Mouse (Mus musculus): ENCODE results near the gene Npy. TPM values are rescaled to one million over a fixed set of nuclear protein-coding genes. Genes with fewer than 3 reads are reported as not detected.

Npy gene
- polyA plus RNA-seq (2015; fragmentation: Nextera tagmentation; extraction: Ambion mirVana): 14.8 and 15.3 TPM in 2 replicates

DNA sequence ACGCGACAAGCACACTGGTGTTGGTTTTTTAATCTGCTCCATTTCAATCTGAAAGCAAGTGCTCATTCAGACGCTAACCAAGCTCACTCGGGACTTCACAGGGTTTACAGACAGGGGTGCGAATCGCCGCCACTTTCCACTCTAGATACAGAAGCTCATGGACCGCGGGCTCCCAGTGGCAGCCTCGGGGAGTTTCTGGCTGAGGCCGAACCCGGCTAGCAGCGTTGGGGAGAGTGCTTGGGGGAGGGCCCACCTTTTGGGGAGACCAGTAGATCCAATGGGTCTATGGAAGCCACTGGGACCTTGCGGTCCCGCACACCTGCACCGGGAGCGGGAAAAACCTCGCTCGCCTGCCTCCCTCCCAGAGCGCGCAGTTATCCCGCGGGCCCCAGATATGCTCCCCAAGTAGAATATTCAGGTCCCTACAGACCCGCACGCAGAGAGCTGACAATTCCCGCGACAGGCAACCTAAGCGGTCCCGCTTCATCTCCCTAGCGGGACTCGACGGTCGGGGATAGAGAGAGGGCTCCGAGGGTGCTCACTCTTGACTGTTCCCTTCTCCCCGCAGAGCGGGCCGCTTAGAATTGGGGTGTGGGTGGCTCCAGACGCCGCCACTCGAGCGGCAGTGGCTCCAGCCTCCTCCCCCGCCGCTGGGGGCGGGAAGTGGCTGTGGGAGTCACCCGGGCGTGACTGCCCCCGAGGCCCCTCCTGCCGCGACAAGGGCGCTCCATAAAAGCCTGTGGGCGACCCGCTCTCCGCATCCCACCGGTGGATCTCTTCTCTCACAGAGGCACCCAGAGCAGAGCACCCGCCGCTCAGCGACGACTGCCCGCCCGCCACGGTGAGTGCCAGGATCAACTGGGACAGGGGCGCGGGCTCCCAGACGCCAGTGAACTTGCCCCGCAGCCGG lies at the start of gene Npy:
Npy (plus strand) TSS at position 750 of the 910 bp plus-strand sequence.
- Histone ChIP-seq H3K9ac (no peak within 1 kb of the TSS; the same call in 1 of the 2 replicates), H3K27me3 (peaks cover 60% of the 10 kb centered on the region)
- ATAC-seq (ENCODE audit: insufficient number of reproducible peaks, low FRiP score, low TSS enrichment, low read depth): peak; percentile 24; the same call in 1 of the 2 replicates

DNA sequence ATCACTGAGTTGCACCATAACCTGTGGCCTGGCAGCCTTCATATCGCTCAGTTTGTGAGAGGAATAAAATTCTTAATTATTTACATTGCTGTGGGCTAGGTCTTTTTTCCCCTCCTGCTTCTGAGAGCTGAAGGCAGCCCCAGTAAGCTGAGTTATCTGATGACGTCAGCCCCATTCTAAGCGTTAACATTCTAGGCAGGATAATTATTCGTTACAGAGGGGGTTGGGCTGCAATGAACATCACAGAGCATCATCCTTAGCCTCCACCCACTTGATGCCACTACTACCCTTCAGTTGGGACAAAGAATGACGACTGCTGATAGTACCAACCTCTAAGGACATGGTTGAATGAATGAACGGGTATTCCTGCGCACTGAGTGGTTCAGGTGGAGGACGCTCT lies 47.5 kb upstream of the Npy start:
- no peak for ATAC-seq (ENCODE audit: insufficient number of reproducible peaks, low FRiP score, low TSS enrichment, low read depth)

More for the DNA sequence above, at the start of gene Npy:
- Histone ChIP-seq H3K4me3 (replicated peaks) (peak within 1 kb of the TSS; percentile 44), H3K27ac (replicated peaks) (no peak within 1 kb of the TSS), H3K36me3 (no peaks in the 10 kb centered on the region), H3K9me3 (replicated peaks) (no peaks in the 10 kb centered on the region), H3K4me1 (peaks cover 14% of the 10 kb centered on the region), H3K4me2 (replicated peaks) (peak within 1 kb of the TSS; percentile 87)
- WGBS: under 1% methylated on average over 66 of the region's 66 CpGs

DNA sequence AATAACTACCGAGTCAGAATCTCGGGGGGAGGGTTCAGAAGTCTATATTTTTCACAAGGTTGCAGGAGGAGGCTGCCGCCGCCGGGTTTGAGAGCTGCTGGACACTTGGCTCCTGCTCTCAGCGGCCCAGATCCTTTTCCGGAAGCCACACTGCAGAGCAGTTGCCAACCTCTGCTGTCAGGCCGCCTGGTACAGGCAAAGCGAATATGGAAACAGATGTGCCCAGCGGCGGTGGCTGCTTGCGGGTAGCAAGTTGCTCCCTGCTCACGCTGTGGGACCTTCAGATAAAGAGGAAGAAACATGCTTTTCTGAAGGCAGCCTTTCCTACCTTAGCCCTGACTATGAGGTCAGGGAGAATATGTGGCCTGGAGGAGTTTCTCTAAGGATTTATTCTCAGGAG lies 44.4 kb upstream of the Npy start:
- Histone ChIP-seq H3K4me3 (replicated peaks) (no peak overlapping the region), H3K4me1 (peaks cover 12% of the 10 kb centered on the region; the same call in 1 of the 2 replicates), H3K9me3 (replicated peaks) (no peaks in the 10 kb centered on the region), H3K27ac (replicated peaks) (no peak overlapping the region), H3K36me3 (no peaks in the 10 kb centered on the region), H3K9ac (no peak overlapping the region), H3K4me2 (replicated peaks) (peak overlapping the region; percentile 6; the same call in 1 of the 2 replicates), H3K27me3 (no peaks in the 10 kb centered on the region)
- WGBS: 48% methylated on average over 13 of the region's 13 CpGs
- ATAC-seq (ENCODE audit: insufficient number of reproducible peaks, low FRiP score, low TSS enrichment, low read depth): no peak

More for the DNA sequence above, 47.5 kb upstream of the Npy start:
- H3K27ac ChIP-seq (replicated peaks): no peak overlapping the region
- no peak overlapping the region for H3K4me3 ChIP-seq (replicated peaks)
- WGBS: 59% methylated on average over 8 of the region's 8 CpGs
- H3K9ac ChIP-seq: no peak overlapping the region
- no peaks in the 10 kb centered on the region for H3K27me3 ChIP-seq
- no peaks in the 10 kb centered on the region for H3K9me3 ChIP-seq (replicated peaks)
- 0 out of 2 replicates have a peak, but pooled peaks cover 6% of the 10 kb centered on the region for H3K4me1 ChIP-seq
- no peaks in the 10 kb centered on the region for H3K36me3 ChIP-seq
- no peak overlapping the region for H3K4me2 ChIP-seq (replicated peaks)

DNA sequence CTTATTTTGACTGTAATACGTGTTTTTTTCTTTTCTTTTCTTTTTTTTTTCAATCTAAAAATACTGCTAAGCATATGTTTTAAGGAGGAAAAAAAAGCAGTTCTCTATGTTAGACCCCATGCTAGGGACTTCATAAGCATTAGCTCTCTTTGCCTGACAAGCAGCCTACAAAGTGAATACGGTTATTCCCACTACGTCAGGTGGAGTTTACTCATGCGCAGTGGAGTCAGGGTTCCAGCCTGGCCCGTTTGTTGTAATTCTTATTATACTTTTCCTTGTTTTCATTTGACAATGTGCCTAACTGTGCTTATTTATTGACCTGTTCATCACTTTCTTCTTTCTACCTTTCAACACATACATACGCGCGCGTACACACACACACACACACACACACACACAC lies 43.8 kb upstream of the Npy start:
- H3K27me3 ChIP-seq: no peaks in the 10 kb centered on the region
- ATAC-seq (ENCODE audit: insufficient number of reproducible peaks, low FRiP score, low TSS enrichment, low read depth): no peak
- H3K4me3 ChIP-seq (replicated peaks): no peak overlapping the region
- H3K4me1 ChIP-seq: peaks cover 12% of the 10 kb centered on the region; the same call in 1 of the 2 replicates
- H3K36me3 ChIP-seq: no peaks in the 10 kb centered on the region
- no peak overlapping the region for H3K4me2 ChIP-seq (replicated peaks)
- no peaks in the 10 kb centered on the region for H3K9me3 ChIP-seq (replicated peaks)
- H3K27ac ChIP-seq (replicated peaks): no peak overlapping the region
- no peak overlapping the region for H3K9ac ChIP-seq
- WGBS: 73% methylated on average over 9 of the region's 9 CpGs

DNA sequence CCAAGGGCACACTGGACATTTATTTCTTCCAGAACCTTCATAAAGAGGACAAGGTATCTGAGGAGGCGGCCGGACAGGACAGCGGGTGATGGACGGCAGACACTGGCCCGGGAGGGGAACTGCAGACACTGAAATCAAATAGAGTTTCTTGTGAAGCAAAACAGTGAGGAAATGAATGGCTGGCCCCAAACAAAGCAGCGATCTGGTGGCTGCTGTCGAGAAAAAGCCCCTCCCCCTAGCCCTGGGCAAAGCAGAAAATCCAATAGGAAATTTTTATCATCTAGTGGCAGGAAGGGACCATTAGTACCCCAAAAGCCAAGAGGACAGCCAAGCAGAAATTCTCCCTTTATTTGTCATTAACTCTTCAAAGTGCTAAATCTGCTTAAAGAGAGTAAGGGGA lies 42.9 kb upstream of the Npy start:
- H3K36me3 ChIP-seq: no peaks in the 10 kb centered on the region
- no peak overlapping the region for H3K4me2 ChIP-seq (replicated peaks)
- no peaks in the 10 kb centered on the region for H3K27me3 ChIP-seq
- ATAC-seq (ENCODE audit: insufficient number of reproducible peaks, low FRiP score, low TSS enrichment, low read depth): no peak
- H3K4me3 ChIP-seq (replicated peaks): no peak overlapping the region
- 36% methylated on average over 7 of the region's 7 CpGs for WGBS
- H3K4me1 ChIP-seq: peaks cover 12% of the 10 kb centered on the region; the same call in 1 of the 2 replicates
- H3K27ac ChIP-seq (replicated peaks): no peak overlapping the region
- H3K9ac ChIP-seq: no peak overlapping the region
- no peaks in the 10 kb centered on the region for H3K9me3 ChIP-seq (replicated peaks)

DNA sequence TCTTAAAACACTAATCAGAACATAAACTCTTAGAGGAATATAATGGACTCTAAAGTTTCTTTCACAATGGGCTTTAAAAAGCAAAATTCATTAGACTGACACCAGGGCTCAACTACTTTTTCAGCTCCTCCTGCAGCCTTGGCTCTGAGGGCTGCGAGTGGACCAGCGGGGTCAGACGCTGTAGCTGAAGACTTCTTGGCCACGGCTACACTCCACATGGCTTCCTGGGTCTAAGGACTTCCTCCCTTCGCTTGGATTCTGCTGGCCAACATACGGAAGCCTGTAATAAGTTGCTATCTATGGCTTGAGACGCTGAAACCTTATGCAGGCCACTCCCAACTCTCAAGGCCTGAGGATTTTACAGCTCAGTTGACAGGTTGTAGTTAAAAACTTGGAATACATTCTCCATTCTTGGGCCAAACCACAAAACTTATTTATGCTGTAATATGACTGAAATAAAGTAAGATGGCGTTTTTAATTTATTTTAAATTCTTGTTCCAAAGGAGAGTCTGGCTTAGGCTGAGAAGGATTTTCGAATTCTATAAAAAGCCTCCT lies 41.6 kb upstream of the Npy start:
- H3K4me2 ChIP-seq (replicated peaks): no peak overlapping the region
- WGBS: 64% methylated on average over 9 of the region's 9 CpGs
- ATAC-seq (ENCODE audit: insufficient number of reproducible peaks, low FRiP score, low TSS enrichment, low read depth): no peak

DNA sequence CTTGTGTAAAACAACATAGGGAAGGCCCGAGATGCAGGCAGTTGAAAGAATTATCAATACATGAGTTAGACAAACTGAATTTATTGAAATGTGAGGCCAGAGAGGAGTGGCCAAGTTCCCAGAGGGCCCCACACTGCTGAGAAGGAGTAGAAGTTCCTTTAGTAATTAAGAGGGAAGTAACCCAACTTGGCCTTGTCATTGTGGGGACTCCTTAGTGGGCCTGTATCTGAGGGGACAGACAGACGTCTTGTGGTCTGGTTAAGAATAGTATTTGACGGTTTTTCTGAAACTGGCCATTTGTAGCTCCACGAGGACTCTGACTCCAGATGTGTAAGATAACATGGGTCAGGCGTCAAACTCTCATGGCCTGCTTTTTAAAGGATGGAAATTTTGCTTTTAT lies 40.7 kb upstream of the Npy start:
- ATAC-seq (ENCODE audit: insufficient number of reproducible peaks, low FRiP score, low TSS enrichment, low read depth): no peak
- no peaks in the 10 kb centered on the region for H3K36me3 ChIP-seq
- WGBS: 78% methylated on average over 5 of the region's 5 CpGs

More for the DNA sequence above, 41.6 kb upstream of the Npy start:
- no peaks in the 10 kb centered on the region for H3K9me3 ChIP-seq (replicated peaks)
- no peak overlapping the region for H3K27ac ChIP-seq (replicated peaks)
- no peaks in the 10 kb centered on the region for H3K27me3 ChIP-seq
- H3K4me1 ChIP-seq: peaks cover 12% of the 10 kb centered on the region; the same call in 1 of the 2 replicates
- H3K4me3 ChIP-seq (replicated peaks): no peak overlapping the region
- no peak overlapping the region for H3K9ac ChIP-seq
- no peaks in the 10 kb centered on the region for H3K36me3 ChIP-seq

DNA sequence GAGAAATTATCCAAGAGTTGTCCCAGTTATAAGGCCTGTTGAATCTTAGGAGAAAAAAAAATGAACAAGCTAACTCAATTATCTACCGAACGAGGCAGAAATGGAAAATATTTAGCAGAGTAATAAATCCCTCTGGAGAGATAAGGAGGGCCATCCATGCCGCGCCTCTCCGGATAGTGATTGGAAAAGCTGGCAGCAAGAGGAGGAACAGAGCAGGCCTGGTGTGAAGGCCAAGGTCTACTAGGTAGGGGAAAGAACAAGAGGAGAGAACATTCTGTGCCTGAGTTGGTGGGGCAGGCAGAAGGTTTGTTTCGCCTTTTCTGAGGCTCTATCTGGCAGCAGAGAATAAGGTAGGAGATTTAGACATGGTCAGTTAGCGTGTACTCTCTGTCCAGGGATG lies 39.8 kb upstream of the Npy start:
- H3K4me1 ChIP-seq: peaks cover 12% of the 10 kb centered on the region; the same call in 1 of the 2 replicates

More for the DNA sequence above, 40.7 kb upstream of the Npy start:
- H3K9ac ChIP-seq: no peak overlapping the region
- H3K4me1 ChIP-seq: peaks cover 12% of the 10 kb centered on the region; the same call in 1 of the 2 replicates
- H3K4me3 ChIP-seq (replicated peaks): no peak overlapping the region
- no peaks in the 10 kb centered on the region for H3K9me3 ChIP-seq (replicated peaks)
- H3K27ac ChIP-seq (replicated peaks): no peak overlapping the region
- no peak overlapping the region for H3K4me2 ChIP-seq (replicated peaks)
- H3K27me3 ChIP-seq: no peaks in the 10 kb centered on the region

DNA sequence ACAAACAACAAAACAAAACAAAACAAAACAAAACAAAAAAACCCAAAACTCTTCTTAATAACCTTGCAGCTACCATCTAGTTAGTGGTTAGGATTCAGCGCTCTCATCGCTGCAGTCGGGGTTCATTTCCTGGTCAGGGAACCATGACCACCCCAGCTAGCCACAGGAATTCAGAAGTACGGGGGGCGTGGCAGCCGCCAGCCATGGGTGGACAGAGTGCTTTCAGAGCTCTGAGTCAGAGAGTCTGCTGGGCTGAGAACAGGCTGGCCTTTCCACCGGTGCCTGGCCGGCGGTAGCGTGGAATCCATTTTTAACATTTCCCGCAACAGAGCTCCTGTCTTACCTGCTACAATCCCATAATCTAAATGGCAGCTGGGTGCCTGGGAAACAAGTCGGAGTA lies 30.0 kb upstream of the Npy start:
- H3K9ac ChIP-seq: no peak overlapping the region
- no peaks in the 10 kb centered on the region for H3K27me3 ChIP-seq
- H3K4me2 ChIP-seq (replicated peaks): no peak overlapping the region
- H3K9me3 ChIP-seq (replicated peaks): no peaks in the 10 kb centered on the region
- no peaks in the 10 kb centered on the region for H3K4me1 ChIP-seq
- H3K4me3 ChIP-seq (replicated peaks): no peak overlapping the region
- H3K27ac ChIP-seq (replicated peaks): no peak overlapping the region
- WGBS: 68% methylated on average over 12 of the region's 12 CpGs
- no peaks in the 10 kb centered on the region for H3K36me3 ChIP-seq
- peak; percentile 54; the same call in 1 of the 2 replicates for ATAC-seq (ENCODE audit: insufficient number of reproducible peaks, low FRiP score, low TSS enrichment, low read depth)

More for the DNA sequence above, 39.8 kb upstream of the Npy start:
- H3K9me3 ChIP-seq (replicated peaks): no peaks in the 10 kb centered on the region
- no peak overlapping the region for H3K27ac ChIP-seq (replicated peaks)
- 87% methylated on average over 7 of the region's 7 CpGs for WGBS
- H3K9ac ChIP-seq: no peak overlapping the region
- no peaks in the 10 kb centered on the region for H3K36me3 ChIP-seq
- no peak for ATAC-seq (ENCODE audit: insufficient number of reproducible peaks, low FRiP score, low TSS enrichment, low read depth)
- no peaks in the 10 kb centered on the region for H3K27me3 ChIP-seq
- H3K4me2 ChIP-seq (replicated peaks): no peak overlapping the region
- H3K4me3 ChIP-seq (replicated peaks): no peak overlapping the region

DNA sequence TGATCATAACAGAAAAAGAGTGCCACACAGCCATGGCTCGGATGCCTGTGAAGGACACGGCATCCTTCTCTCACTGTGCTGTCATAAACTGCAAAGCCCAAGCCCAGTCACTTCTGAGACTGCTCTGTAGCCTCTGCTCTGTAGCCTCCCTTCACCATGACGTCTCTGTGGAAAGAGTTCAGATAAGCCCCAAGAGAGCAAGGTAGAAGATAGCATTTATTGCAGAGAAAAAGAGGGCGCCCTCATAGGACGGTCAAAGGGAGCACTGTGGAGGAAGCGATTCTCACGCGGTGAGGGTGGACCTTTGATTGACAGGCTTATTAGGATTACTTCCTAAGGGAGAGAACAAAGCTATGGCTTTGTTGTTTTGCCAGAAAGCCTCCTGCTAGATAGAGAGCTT lies 18.4 kb upstream of the Npy start:
- Histone ChIP-seq H3K4me3 (replicated peaks) (no peak overlapping the region), H3K9ac (no peak overlapping the region), H3K36me3 (no peaks in the 10 kb centered on the region), H3K9me3 (replicated peaks) (no peaks in the 10 kb centered on the region), H3K4me1 (no peaks in the 10 kb centered on the region), H3K27ac (replicated peaks) (no peak overlapping the region), H3K4me2 (replicated peaks) (no peak overlapping the region), H3K27me3 (peaks cover 11% of the 10 kb centered on the region; the same call in 1 of the 2 replicates)
- ATAC-seq (ENCODE audit: insufficient number of reproducible peaks, low FRiP score, low TSS enrichment, low read depth): no peak
- 51% methylated on average over 8 of the region's 8 CpGs for WGBS

DNA sequence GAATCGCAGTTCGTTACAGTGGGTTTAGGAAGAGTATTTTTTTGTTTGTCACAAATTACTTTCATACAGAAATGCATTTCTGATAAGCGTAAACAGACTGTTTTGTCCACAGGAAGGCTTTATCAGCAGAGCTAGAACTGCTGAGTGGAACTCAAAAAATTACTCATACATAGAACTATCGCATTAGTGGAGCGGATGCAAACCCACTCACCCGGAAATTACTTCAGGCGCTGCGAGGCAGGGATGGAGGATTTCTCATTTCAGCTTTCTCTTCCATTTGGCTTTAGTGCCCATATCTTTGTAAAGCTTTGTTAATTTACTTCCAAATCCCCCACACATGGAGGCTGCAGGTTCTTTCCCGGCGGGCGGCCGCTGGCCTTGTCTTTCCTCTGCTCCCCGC lies 14.4 kb upstream of the Npy start:
- Histone ChIP-seq H3K4me3 (replicated peaks) (peak overlapping the region; percentile 19), H3K27me3 (peaks cover 14% of the 10 kb centered on the region; the same call in 1 of the 2 replicates), H3K9ac (no peak overlapping the region), H3K4me2 (replicated peaks) (peak overlapping the region; percentile 25), H3K36me3 (no peaks in the 10 kb centered on the region), H3K27ac (replicated peaks) (no peak overlapping the region), H3K4me1 (no peaks in the 10 kb centered on the region), H3K9me3 (replicated peaks) (no peaks in the 10 kb centered on the region)
- 19% methylated on average over 13 of the region's 13 CpGs for WGBS
- ATAC-seq (ENCODE audit: insufficient number of reproducible peaks, low FRiP score, low TSS enrichment, low read depth): no peak

Measured in embryonic facial prominence, embryonic 15.5 days (tissue).